Mouse (Mus musculus): ENCODE measurements at regions not wholly inside any gene's neighbourhood (a gene's known extent, or its start where the extent isn't known, plus 50 kb on each side); places are given as distances from the start of the nearest gene placed in this dataset.

GRCm38 (mm10) chr5:75280698-75281097, 128.6 kb downstream of the Pdgfra start:
- WGBS (ENCODE audit: insufficient replicate concordance) = 7% methylated on average over 3 of the region's 3 CpGs
- peaks cover 44% of the 10 kb centered on the region for H3K4me1 ChIP-seq (replicated peaks)
- DNase-seq = no peak
- no peak overlapping the region for H3K27ac ChIP-seq
- H3K27me3 ChIP-seq = no peaks in the 10 kb centered on the region
- H3K9ac ChIP-seq = no peak overlapping the region
- H3K4me3 ChIP-seq (replicated peaks) = no peak overlapping the region
- H3K4me2 ChIP-seq = no peak overlapping the region
- H3K9me3 ChIP-seq (replicated peaks) = no peaks in the 10 kb centered on the region
- no peaks in the 10 kb centered on the region for H3K36me3 ChIP-seq
- 0 out of 2 replicates have a peak, but pooled peaks have one; percentile 35 for ATAC-seq (ENCODE audit: low read depth)

GRCm38 (mm10) chr5:75281510-75281909, 129.4 kb downstream of the Pdgfra start:
- DNase-seq (peak; percentile 15), ATAC-seq (ENCODE audit: low read depth) (peak; percentile 52; the same call in 1 of the 2 replicates)
- WGBS (ENCODE audit: insufficient replicate concordance) = 39% methylated on average over 7 of the region's 7 CpGs
- no peak overlapping the region for H3K4me3 ChIP-seq (replicated peaks)
- peaks cover 52% of the 10 kb centered on the region for H3K4me1 ChIP-seq (replicated peaks)
- H3K36me3 ChIP-seq = no peaks in the 10 kb centered on the region
- no peaks in the 10 kb centered on the region for H3K27me3 ChIP-seq
- no peak overlapping the region for H3K4me2 ChIP-seq
- no peak overlapping the region for H3K9ac ChIP-seq
- no peak overlapping the region for H3K27ac ChIP-seq
- H3K9me3 ChIP-seq (replicated peaks) = no peaks in the 10 kb centered on the region

GRCm38 (mm10) chr5:75282617-75283016, 130.5 kb downstream of the Pdgfra start:
- WGBS (ENCODE audit: insufficient replicate concordance) = 37% methylated on average over 4 of the region's 4 CpGs
- ATAC-seq (ENCODE audit: low read depth) = no peak
- Histone ChIP-seq H3K27me3 (no peaks in the 10 kb centered on the region), H3K4me1 (replicated peaks) (peaks cover 63% of the 10 kb centered on the region), H3K9ac (no peak overlapping the region), H3K4me2 (no peak overlapping the region), H3K36me3 (no peaks in the 10 kb centered on the region), H3K4me3 (replicated peaks) (no peak overlapping the region), H3K27ac (no peak overlapping the region), H3K9me3 (replicated peaks) (no peaks in the 10 kb centered on the region)
- DNase-seq = no peak

GRCm38 (mm10) chr5:75283841-75284240, 131.7 kb downstream of the Pdgfra start:
- H3K4me2 ChIP-seq = no peak overlapping the region
- no peak for ATAC-seq (ENCODE audit: low read depth)

GRCm38 (mm10) chr5:75285950-75286349, 133.9 kb downstream of the Pdgfra start:
- Histone ChIP-seq H3K27me3 (no peaks in the 10 kb centered on the region), H3K4me3 (replicated peaks) (no peak overlapping the region), H3K36me3 (no peaks in the 10 kb centered on the region), H3K4me1 (replicated peaks) (peaks cover 46% of the 10 kb centered on the region), H3K27ac (no peak overlapping the region), H3K9me3 (replicated peaks) (no peaks in the 10 kb centered on the region), H3K4me2 (0 out of 2 replicates have a peak overlapping the region, but pooled peaks have one; percentile 12), H3K9ac (no peak overlapping the region)
- DNase-seq (peak; percentile 8), ATAC-seq (ENCODE audit: low read depth) (peak; percentile 62)
- WGBS (ENCODE audit: insufficient replicate concordance) = 14% methylated on average over 10 of the region's 10 CpGs

More at GRCm38 (mm10) chr5:75283841-75284240, 131.7 kb downstream of the Pdgfra start:
- H3K9ac ChIP-seq = no peak overlapping the region
- peaks cover 65% of the 10 kb centered on the region for H3K4me1 ChIP-seq (replicated peaks)
- no peaks in the 10 kb centered on the region for H3K27me3 ChIP-seq
- H3K27ac ChIP-seq = no peak overlapping the region
- DNase-seq = no peak
- H3K9me3 ChIP-seq (replicated peaks) = no peaks in the 10 kb centered on the region
- H3K4me3 ChIP-seq (replicated peaks) = no peak overlapping the region
- 68% methylated on average over 5 of the region's 5 CpGs for WGBS (ENCODE audit: insufficient replicate concordance)
- no peaks in the 10 kb centered on the region for H3K36me3 ChIP-seq

GRCm38 (mm10) chr5:75295676-75296075, 143.6 kb downstream of the Pdgfra start:
- no peak for ATAC-seq (ENCODE audit: low read depth)
- no peak for DNase-seq
- Histone ChIP-seq H3K9ac (no peak overlapping the region), H3K9me3 (replicated peaks) (no peaks in the 10 kb centered on the region), H3K27ac (no peak overlapping the region), H3K36me3 (no peaks in the 10 kb centered on the region), H3K27me3 (0 out of 2 replicates have a peak, but pooled peaks cover 3% of the 10 kb centered on the region), H3K4me1 (replicated peaks) (no peaks in the 10 kb centered on the region), H3K4me3 (replicated peaks) (no peak overlapping the region), H3K4me2 (no peak overlapping the region)
- 66% methylated on average over 2 of the region's 2 CpGs for WGBS (ENCODE audit: insufficient replicate concordance)

- H3K4me2 ChIP-seq = no peak overlapping the region
- 31% methylated on average over 1 of the region's 1 CpGs for WGBS (ENCODE audit: insufficient replicate concordance)
- H3K9ac ChIP-seq = no peak overlapping the region
- H3K4me3 ChIP-seq (replicated peaks) = no peak overlapping the region
- H3K27ac ChIP-seq = no peak overlapping the region
- ATAC-seq (ENCODE audit: low read depth) (no peak), DNase-seq (no peak)
- no peaks in the 10 kb centered on the region for H3K27me3 ChIP-seq
- H3K36me3 ChIP-seq = no peaks in the 10 kb centered on the region
- H3K4me1 ChIP-seq (replicated peaks) = no peaks in the 10 kb centered on the region
- no peaks in the 10 kb centered on the region for H3K9me3 ChIP-seq (replicated peaks)
These were observed 160.8 kb downstream of the Pdgfra start for GRCm38 (mm10) chr5:75312897-75313296.

- WGBS (ENCODE audit: insufficient replicate concordance) = 70% methylated on average over 1 of the region's 1 CpGs
- no peak for DNase-seq
These were observed 163.9 kb downstream of the Pdgfra start for GRCm38 (mm10) chr5:75315956-75316355.

GRCm38 (mm10) chr5:75320536-75320935, 168.4 kb downstream of the Pdgfra start:
- Histone ChIP-seq H3K9ac (no peak overlapping the region), H3K4me2 (no peak overlapping the region), H3K4me3 (replicated peaks) (no peak overlapping the region), H3K27me3 (no peaks in the 10 kb centered on the region), H3K4me1 (replicated peaks) (no peaks in the 10 kb centered on the region), H3K27ac (no peak overlapping the region), H3K9me3 (replicated peaks) (no peaks in the 10 kb centered on the region), H3K36me3 (no peaks in the 10 kb centered on the region)
- no peak for DNase-seq
- 65% methylated on average over 2 of the region's 2 CpGs for WGBS (ENCODE audit: insufficient replicate concordance)
- ATAC-seq (ENCODE audit: low read depth) = no peak

More at GRCm38 (mm10) chr5:75315956-75316355, 163.9 kb downstream of the Pdgfra start:
- no peak for ATAC-seq (ENCODE audit: low read depth)
- H3K27ac ChIP-seq = no peak overlapping the region
- no peaks in the 10 kb centered on the region for H3K27me3 ChIP-seq
- H3K4me2 ChIP-seq = no peak overlapping the region
- no peak overlapping the region for H3K4me3 ChIP-seq (replicated peaks)
- no peaks in the 10 kb centered on the region for H3K36me3 ChIP-seq
- no peaks in the 10 kb centered on the region for H3K4me1 ChIP-seq (replicated peaks)
- no peak overlapping the region for H3K9ac ChIP-seq
- H3K9me3 ChIP-seq (replicated peaks) = no peaks in the 10 kb centered on the region

- no peak overlapping the region for H3K4me2 ChIP-seq
- no peaks in the 10 kb centered on the region for H3K36me3 ChIP-seq
- no peaks in the 10 kb centered on the region for H3K4me1 ChIP-seq (replicated peaks)
- no peaks in the 10 kb centered on the region for H3K9me3 ChIP-seq (replicated peaks)
- H3K27ac ChIP-seq = no peak overlapping the region
- ATAC-seq (ENCODE audit: low read depth) (no peak), DNase-seq (no peak)
- no peaks in the 10 kb centered on the region for H3K27me3 ChIP-seq
- no peak overlapping the region for H3K9ac ChIP-seq
- H3K4me3 ChIP-seq (replicated peaks) = no peak overlapping the region
- 41% methylated on average over 3 of the region's 3 CpGs for WGBS (ENCODE audit: insufficient replicate concordance)
These were observed 182.0 kb downstream of the Pdgfra start for GRCm38 (mm10) chr5:75334050-75334449.

GRCm38 (mm10) chr5:75336454-75336853, 184.4 kb downstream of the Pdgfra start:
- 69% methylated on average over 11 of the region's 11 CpGs for WGBS (ENCODE audit: insufficient replicate concordance)
- Histone ChIP-seq H3K9me3 (replicated peaks) (no peaks in the 10 kb centered on the region), H3K9ac (no peak overlapping the region)

GRCm38 (mm10) chr5:75338439-75338838, 186.3 kb downstream of the Pdgfra start:
- DNase-seq = no peak
- H3K27ac ChIP-seq = no peak overlapping the region
- no peaks in the 10 kb centered on the region for H3K27me3 ChIP-seq
- H3K36me3 ChIP-seq = no peaks in the 10 kb centered on the region
- WGBS (ENCODE audit: insufficient replicate concordance) = 88% methylated on average over 11 of the region's 11 CpGs
- H3K9me3 ChIP-seq (replicated peaks) = no peaks in the 10 kb centered on the region
- H3K4me2 ChIP-seq = no peak overlapping the region
- H3K9ac ChIP-seq = no peak overlapping the region
- no peak for ATAC-seq (ENCODE audit: low read depth)
- H3K4me1 ChIP-seq (replicated peaks) = no peaks in the 10 kb centered on the region
- no peak overlapping the region for H3K4me3 ChIP-seq (replicated peaks)

More at GRCm38 (mm10) chr5:75336454-75336853, 184.4 kb downstream of the Pdgfra start:
- Histone ChIP-seq H3K27ac (no peak overlapping the region), H3K4me3 (replicated peaks) (no peak overlapping the region), H3K4me1 (replicated peaks) (no peaks in the 10 kb centered on the region), H3K4me2 (no peak overlapping the region), H3K36me3 (no peaks in the 10 kb centered on the region), H3K27me3 (no peaks in the 10 kb centered on the region)
- DNase-seq = no peak
- no peak for ATAC-seq (ENCODE audit: low read depth)
